Mouse (Mus musculus) brain, embryonic 14.5 days (tissue): ENCODE results near the gene Shank3.

Source experiments
- CTCF ChIP-seq: fragments of 200-500 bp; IDR thresholded peaks from 2 replicates; pipeline ENCODE4 v1.5.1; 2012; ENCODE audit warnings: inconsistent platforms, mild to moderate bottlenecking, moderate library complexity, borderline replicate concordance; ENCODE audit not compliant: insufficient read depth, insufficient read length; ENCODE audit errors: extremely low read depth
- POLR2A ChIP-seq: fragments of 200-500 bp; IDR thresholded peaks from 2 replicates; pipeline ENCODE4 v1.6.1; 2012; ENCODE audit warnings: mild to moderate bottlenecking, inconsistent platforms, borderline replicate concordance; ENCODE audit not compliant: poor library complexity, insufficient read depth, insufficient read length, severe bottlenecking; ENCODE audit errors: extremely low read depth

DNA sequence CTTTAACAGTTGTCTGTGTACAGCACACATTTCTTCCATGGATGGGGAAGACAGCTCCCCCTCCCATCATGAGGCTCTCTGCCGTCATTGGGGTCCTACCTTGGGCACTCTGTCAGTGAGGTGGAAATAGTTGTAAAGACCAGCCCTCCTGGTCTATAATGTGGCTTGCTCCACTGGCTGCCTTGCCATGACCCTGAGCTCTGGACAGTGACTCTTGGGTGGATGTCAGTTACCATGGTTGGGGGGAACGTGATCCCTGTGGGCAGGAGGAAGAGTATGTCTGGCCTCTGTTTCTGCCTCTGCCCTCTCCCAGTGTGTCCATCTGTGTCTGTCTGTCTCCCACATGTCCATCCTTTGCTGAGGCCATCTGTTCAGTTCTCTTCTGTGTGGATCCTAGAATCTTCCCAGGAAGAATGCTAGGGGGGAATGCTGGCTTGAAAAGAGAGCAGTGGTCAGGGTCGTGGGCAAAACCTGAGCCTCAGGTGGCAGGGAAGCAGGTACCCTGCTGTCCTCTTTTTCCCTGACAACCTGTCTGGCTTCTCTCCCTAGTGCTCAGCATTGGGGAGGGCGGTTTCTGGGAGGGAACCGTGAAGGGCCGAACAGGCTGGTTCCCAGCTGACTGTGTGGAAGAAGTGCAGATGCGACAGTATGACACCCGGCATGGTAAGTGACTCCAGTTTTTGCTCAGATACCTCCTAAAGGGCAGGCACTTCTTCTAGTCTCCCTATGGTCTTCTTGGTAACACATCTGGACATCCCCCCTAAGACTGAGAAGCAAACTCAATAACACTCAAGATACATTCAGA lies 25.4 kb downstream of the Shank3 start:
- TF ChIP-seq CTCF (no peak), POLR2A (no peak)
